Mouse (Mus musculus): ENCODE data around the gene Fsd1l. TPM values are rescaled to one million over a fixed set of nuclear protein-coding genes. Genes with fewer than 3 reads are reported as not detected.
A peak's percentile ranks its signal among the peaks of the same experiment; 100 is the strongest.
"Not testable (repeated sequence)": the region's sequence is repeated elsewhere in the genome, so short reads cannot be mapped to it uniquely, and the experiment has no call there.

Fsd1l gene
- polyA plus RNA-seq, 1 experiment from 2014 or later = 10.6 TPM

GRCm38 (mm10) chr4:53714051-53714814, 83.0 kb downstream of the Fsd1l start:
- Histone ChIP-seq H3K4me3 (ENCODE audit: control insufficient read depth in 1 of 2, insufficient read depth in 1 of 2, low read depth in 1 of 2, low read length in 2 of 2) (peak overlapping the region; percentile 92 to 96), H3K27ac (replicated peaks in 1 of 2; ENCODE audit: control insufficient read depth in 1 of 2, insufficient read depth in 1 of 2, low read depth in 2 of 2, low read length in 2 of 2) (peak overlapping the region; percentile 77 to 81), H3K9me3 (ENCODE audit: control insufficient read depth, low read length) (no peaks in the 10 kb centered on the region), H3K4me2 (ENCODE audit: low read length) (peak overlapping the region; percentile 94), H3K9ac (ENCODE audit: low read length) (peak overlapping the region; percentile 88), H3K4me1 (ENCODE audit: control insufficient read depth in 2 of 2, insufficient read depth in 2 of 2, low read length in 2 of 2) (peaks cover 4 to 18% of the 10 kb centered on the region in 2 experiments), H3K27me3 (ENCODE audit: control insufficient read depth, insufficient read depth, low read length) (no peaks in the 10 kb centered on the region), H3K36me3 (ENCODE audit: control insufficient read depth, insufficient read depth, low read length) (no peaks in the 10 kb centered on the region)
- ATAC-seq (ENCODE audit: insufficient number of reproducible peaks, insufficient read depth, low FRiP score, low read depth) = peak; percentile 76
- WGBS = 9% methylated on average over 58 of the region's 58 CpGs

GRCm38 (mm10) chr4:53715977-53716376, 84.7 kb downstream of the Fsd1l start:
- H3K4me1 ChIP-seq (ENCODE audit: control insufficient read depth in 2 of 2, insufficient read depth in 2 of 2, low read length in 2 of 2) = peaks cover 4 to 18% of the 10 kb centered on the region in 2 experiments
- no peak overlapping the region for H3K4me3 ChIP-seq (ENCODE audit: control insufficient read depth in 1 of 2, insufficient read depth in 1 of 2, low read depth in 1 of 2, low read length in 2 of 2)
- H3K9me3 ChIP-seq (ENCODE audit: control insufficient read depth, low read length) = no peaks in the 10 kb centered on the region
- no peak overlapping the region for H3K9ac ChIP-seq (ENCODE audit: low read length)
- no peak overlapping the region for H3K27ac ChIP-seq (replicated peaks in 1 of 2; ENCODE audit: control insufficient read depth in 1 of 2, insufficient read depth in 1 of 2, low read depth in 2 of 2, low read length in 2 of 2)
- 0 out of 2 replicates have a peak, but pooled peaks cover 6% of the 10 kb centered on the region for H3K36me3 ChIP-seq (ENCODE audit: control insufficient read depth, insufficient read depth, low read length)
- H3K27me3 ChIP-seq (ENCODE audit: control insufficient read depth, insufficient read depth, low read length) = no peaks in the 10 kb centered on the region
- H3K4me2 ChIP-seq (ENCODE audit: low read length) = no peak overlapping the region
- no peak for ATAC-seq (ENCODE audit: insufficient number of reproducible peaks, insufficient read depth, low FRiP score, low read depth)

GRCm38 (mm10) chr4:53717546-53717945, 86.3 kb downstream of the Fsd1l start:
- Histone ChIP-seq H3K4me3 (ENCODE audit: control insufficient read depth in 1 of 2, insufficient read depth in 1 of 2, low read depth in 1 of 2, low read length in 2 of 2) (no peak overlapping the region), H3K27me3 (ENCODE audit: control insufficient read depth, insufficient read depth, low read length) (no peaks in the 10 kb centered on the region), H3K9me3 (ENCODE audit: control insufficient read depth, low read length) (no peaks in the 10 kb centered on the region), H3K4me2 (ENCODE audit: low read length) (no peak overlapping the region), H3K4me1 (ENCODE audit: control insufficient read depth in 2 of 2, insufficient read depth in 2 of 2, low read length in 2 of 2) (peaks cover 4 to 18% of the 10 kb centered on the region in 2 experiments), H3K9ac (ENCODE audit: low read length) (no peak overlapping the region), H3K36me3 (ENCODE audit: control insufficient read depth, insufficient read depth, low read length) (0 out of 2 replicates have a peak, but pooled peaks cover 6% of the 10 kb centered on the region), H3K27ac (replicated peaks in 1 of 2; ENCODE audit: control insufficient read depth in 1 of 2, insufficient read depth in 1 of 2, low read depth in 2 of 2, low read length in 2 of 2) (no peak overlapping the region)
- WGBS = 60% methylated on average over 4 of the region's 4 CpGs
- no peak for ATAC-seq (ENCODE audit: insufficient number of reproducible peaks, insufficient read depth, low FRiP score, low read depth)

- H3K27ac ChIP-seq (replicated peaks in 1 of 2; ENCODE audit: control insufficient read depth in 1 of 2, insufficient read depth in 1 of 2, low read depth in 2 of 2, low read length in 2 of 2) = peak overlapping the region; percentile 45 to 67
- H3K9me3 ChIP-seq (ENCODE audit: control insufficient read depth, low read length) = no peaks in the 10 kb centered on the region
- H3K27me3 ChIP-seq (ENCODE audit: control insufficient read depth, insufficient read depth, low read length) = no peaks in the 10 kb centered on the region
- H3K9ac ChIP-seq (ENCODE audit: low read length) = no peak overlapping the region
- no peak overlapping the region for H3K4me2 ChIP-seq (ENCODE audit: low read length)
- ATAC-seq (ENCODE audit: insufficient number of reproducible peaks, insufficient read depth, low FRiP score, low read depth) = no peak
- 0 out of 2 replicates have a peak, but pooled peaks cover 9% of the 10 kb centered on the region for H3K36me3 ChIP-seq (ENCODE audit: control insufficient read depth, insufficient read depth, low read length)
- 63% methylated on average over 5 of the region's 5 CpGs for WGBS
- H3K4me1 ChIP-seq (ENCODE audit: control insufficient read depth in 2 of 2, insufficient read depth in 2 of 2, low read length in 2 of 2) = peaks cover 4 to 18% of the 10 kb centered on the region in 2 experiments
- H3K4me3 ChIP-seq (ENCODE audit: control insufficient read depth in 1 of 2, insufficient read depth in 1 of 2, low read depth in 1 of 2, low read length in 2 of 2) = no peak overlapping the region
Observed at GRCm38 (mm10) chr4:53718261-53718660, 87.0 kb downstream of the Fsd1l start.

GRCm38 (mm10) chr4:53722506-53722905, 91.2 kb downstream of the Fsd1l start:
- H3K4me2 ChIP-seq (ENCODE audit: low read length) = no peak overlapping the region
- H3K4me3 ChIP-seq (ENCODE audit: control insufficient read depth in 1 of 2, insufficient read depth in 1 of 2, low read depth in 1 of 2, low read length in 2 of 2) = no peak overlapping the region
- H3K4me1 ChIP-seq (ENCODE audit: control insufficient read depth in 2 of 2, insufficient read depth in 2 of 2, low read length in 2 of 2) = peaks cover 4 to 10% of the 10 kb centered on the region in 2 experiments
- no peak overlapping the region for H3K9ac ChIP-seq (ENCODE audit: low read length)
- no peaks in the 10 kb centered on the region for H3K9me3 ChIP-seq (ENCODE audit: control insufficient read depth, low read length)
- WGBS = 86% methylated on average over 4 of the region's 4 CpGs
- H3K36me3 ChIP-seq (ENCODE audit: control insufficient read depth, insufficient read depth, low read length) = peaks cover 24% of the 10 kb centered on the region
- H3K27ac ChIP-seq (replicated peaks in 1 of 2; ENCODE audit: control insufficient read depth in 1 of 2, insufficient read depth in 1 of 2, low read depth in 2 of 2, low read length in 2 of 2) = no peak overlapping the region
- ATAC-seq (ENCODE audit: insufficient number of reproducible peaks, insufficient read depth, low FRiP score, low read depth) = no peak
- no peaks in the 10 kb centered on the region for H3K27me3 ChIP-seq (ENCODE audit: control insufficient read depth, insufficient read depth, low read length)

GRCm38 (mm10) chr4:53726100-53726499, 94.8 kb downstream of the Fsd1l start:
- not testable (repeated sequence) for H3K27me3 ChIP-seq (ENCODE audit: control insufficient read depth, insufficient read depth, low read length); H3K27ac ChIP-seq (replicated peaks in 1 of 2; ENCODE audit: control insufficient read depth in 1 of 2, insufficient read depth in 1 of 2, low read depth in 2 of 2, low read length in 2 of 2); ATAC-seq (ENCODE audit: insufficient number of reproducible peaks, insufficient read depth, low FRiP score, low read depth); H3K4me2 ChIP-seq (ENCODE audit: low read length); H3K9ac ChIP-seq (ENCODE audit: low read length); H3K4me1 ChIP-seq (ENCODE audit: control insufficient read depth in 2 of 2, insufficient read depth in 2 of 2, low read length in 2 of 2); H3K9me3 ChIP-seq (ENCODE audit: control insufficient read depth, low read length); H3K4me3 ChIP-seq (ENCODE audit: control insufficient read depth in 1 of 2, insufficient read depth in 1 of 2, low read depth in 1 of 2, low read length in 2 of 2)
- WGBS = 84% methylated on average over 2 of the region's 2 CpGs
- H3K36me3 ChIP-seq (ENCODE audit: control insufficient read depth, insufficient read depth, low read length) = peaks cover 28% of the 10 kb centered on the region

GRCm38 (mm10) chr4:53728121-53728520, 96.8 kb downstream of the Fsd1l start:
- Histone ChIP-seq H3K4me3 (ENCODE audit: control insufficient read depth in 1 of 2, insufficient read depth in 1 of 2, low read depth in 1 of 2, low read length in 2 of 2) (no peak overlapping the region), H3K27me3 (ENCODE audit: control insufficient read depth, insufficient read depth, low read length) (no peaks in the 10 kb centered on the region), H3K4me1 (ENCODE audit: control insufficient read depth in 2 of 2, insufficient read depth in 2 of 2, low read length in 2 of 2) (no peaks in the 10 kb centered on the region), H3K9ac (ENCODE audit: low read length) (no peak overlapping the region), H3K4me2 (ENCODE audit: low read length) (no peak overlapping the region), H3K36me3 (ENCODE audit: control insufficient read depth, insufficient read depth, low read length) (peaks cover 44% of the 10 kb centered on the region), H3K9me3 (ENCODE audit: control insufficient read depth, low read length) (no peaks in the 10 kb centered on the region), H3K27ac (replicated peaks in 1 of 2; ENCODE audit: control insufficient read depth in 1 of 2, insufficient read depth in 1 of 2, low read depth in 2 of 2, low read length in 2 of 2) (no peak overlapping the region)
- no peak for ATAC-seq (ENCODE audit: insufficient number of reproducible peaks, insufficient read depth, low FRiP score, low read depth)
- WGBS = 95% methylated on average over 1 of the region's 1 CpGs

All from heart, embryonic 14.5 days (tissue).